Mouse (Mus musculus): Measurements from ENCODE around the gene Efcab11. TPM values are rescaled to one million over a fixed set of nuclear protein-coding genes. Genes with fewer than 3 reads are reported as not detected.

Efcab11 gene
- polyA plus RNA-seq, 1 experiment: 1.8 TPM

- H3K36me3 ChIP-seq (ENCODE audit: control insufficient read depth): no peaks in the 10 kb centered on the region
- H3K9me3 ChIP-seq (ENCODE audit: control insufficient read depth, low read length): no peaks in the 10 kb centered on the region
- TF ChIP-seq GATA1 (IDR thresholded peaks at IDR 0.05; ENCODE audit: low read length) (no peak), TAL1 (IDR thresholded peaks at IDR 0.05; ENCODE audit: low read length) (no peak)
- H3K4me3 ChIP-seq (replicated peaks): no peak overlapping the region
- no peaks in the 10 kb centered on the region for H3K27me3 ChIP-seq (ENCODE audit: control insufficient read depth)
- H3K4me1 ChIP-seq (ENCODE audit: control insufficient read depth): no peaks in the 10 kb centered on the region
These were observed 164.5 kb downstream of the Efcab11 start for GRCm38 (mm10) chr12:99719777-99720176.

DNA sequence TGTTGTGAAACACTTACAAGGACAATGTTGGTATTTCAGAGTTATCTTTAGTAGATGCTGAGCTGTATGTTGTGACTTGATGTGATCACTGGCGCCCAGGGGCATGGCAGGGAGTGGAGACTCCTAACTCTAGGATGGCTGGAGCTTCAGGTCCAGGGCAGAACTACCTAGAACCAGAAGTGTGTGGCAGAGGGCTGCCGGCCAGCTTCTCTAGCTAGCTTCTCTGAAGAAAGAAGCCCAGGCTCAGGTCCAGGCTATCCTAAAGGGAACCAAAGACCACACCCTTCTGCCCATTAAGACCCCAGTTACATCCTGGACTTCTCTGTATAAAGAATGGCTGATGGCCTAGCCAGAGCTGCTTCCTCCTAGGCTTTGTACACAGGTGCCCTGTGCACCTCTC, 166.1 kb downstream of the Efcab11 start:
- no peak overlapping the region for H3K4me3 ChIP-seq (replicated peaks)
- no peaks in the 10 kb centered on the region for H3K9me3 ChIP-seq (ENCODE audit: control insufficient read depth, low read length)
- H3K4me1 ChIP-seq (ENCODE audit: control insufficient read depth): no peaks in the 10 kb centered on the region
- H3K27me3 ChIP-seq (ENCODE audit: control insufficient read depth): no peaks in the 10 kb centered on the region
- TF ChIP-seq TAL1 (IDR thresholded peaks at IDR 0.05; ENCODE audit: low read length): no peak
- no peak for TF ChIP-seq GATA1 (IDR thresholded peaks at IDR 0.05; ENCODE audit: low read length)
- H3K36me3 ChIP-seq (ENCODE audit: control insufficient read depth): no peaks in the 10 kb centered on the region

GRCm38 (mm10) chr12:99716038-99716610, 168.1 kb downstream of the Efcab11 start:
- no peaks in the 10 kb centered on the region for H3K36me3 ChIP-seq (ENCODE audit: control insufficient read depth)
- TF ChIP-seq GATA1 (IDR thresholded peaks at IDR 0.05; ENCODE audit: low read length): no peak
- TF ChIP-seq TAL1 (IDR thresholded peaks at IDR 0.05; ENCODE audit: low read length): no peak
- no peak overlapping the region for H3K4me3 ChIP-seq (replicated peaks)
- H3K27me3 ChIP-seq (ENCODE audit: control insufficient read depth): no peaks in the 10 kb centered on the region
- no peaks in the 10 kb centered on the region for H3K4me1 ChIP-seq (ENCODE audit: control insufficient read depth)
- H3K9me3 ChIP-seq (ENCODE audit: control insufficient read depth, low read length): no peaks in the 10 kb centered on the region

DNA sequence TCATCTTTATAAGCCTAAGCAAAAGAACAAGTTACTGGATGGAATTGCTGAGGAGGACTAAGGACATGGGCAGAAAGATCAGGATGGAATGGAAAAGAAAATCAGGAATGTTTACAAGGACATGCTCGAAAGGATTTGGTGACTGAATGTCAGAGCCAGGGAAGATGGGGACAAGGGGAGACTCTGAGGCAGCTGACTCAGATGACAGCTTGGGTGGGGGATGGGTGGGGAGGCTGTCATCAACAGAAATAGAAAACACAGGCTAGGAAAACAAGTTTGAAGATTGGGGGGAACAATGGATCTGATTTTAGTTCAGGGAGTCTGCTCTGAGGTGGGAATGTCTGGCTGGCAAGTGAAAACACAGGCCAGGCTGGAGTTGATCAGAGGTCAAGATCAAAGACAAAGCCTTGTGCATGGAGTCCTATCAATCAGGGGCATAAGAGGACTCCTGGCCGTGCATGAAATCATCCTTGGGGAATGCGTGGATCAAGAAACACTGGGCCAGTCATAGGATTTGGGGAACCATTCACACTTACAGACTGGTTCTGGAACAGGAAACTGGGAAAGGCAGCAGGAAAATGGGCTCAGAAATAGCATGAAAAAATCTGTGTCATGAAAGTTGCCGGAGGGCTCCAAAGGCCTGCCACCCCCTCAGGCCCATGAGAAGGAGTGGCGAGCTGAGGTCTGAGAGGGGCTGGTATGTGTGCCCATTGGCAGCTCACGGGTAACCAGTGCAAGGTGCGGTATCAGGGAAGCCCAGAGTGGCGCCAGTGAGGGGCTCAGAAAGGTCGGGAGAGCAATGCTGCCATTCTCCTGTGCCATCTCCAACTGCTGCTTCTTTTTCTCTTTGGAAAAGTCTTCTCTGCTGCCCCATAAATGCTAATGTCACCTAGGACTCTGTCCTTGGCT, 168.9 kb downstream of the Efcab11 start:
- Histone ChIP-seq H3K36me3 (ENCODE audit: control insufficient read depth) (no peaks in the 10 kb centered on the region), H3K27me3 (ENCODE audit: control insufficient read depth) (no peaks in the 10 kb centered on the region), H3K9me3 (ENCODE audit: control insufficient read depth, low read length) (no peaks in the 10 kb centered on the region), H3K4me1 (ENCODE audit: control insufficient read depth) (no peaks in the 10 kb centered on the region), H3K4me3 (replicated peaks) (no peak overlapping the region)
- TF ChIP-seq GATA1 (IDR thresholded peaks at IDR 0.05; ENCODE audit: low read length): no peak
- TF ChIP-seq TAL1 (IDR thresholded peaks at IDR 0.05; ENCODE audit: low read length): no peak

- Histone ChIP-seq H3K4me1 (ENCODE audit: control insufficient read depth) (no peaks in the 10 kb centered on the region), H3K4me3 (replicated peaks) (no peak overlapping the region), H3K9me3 (ENCODE audit: control insufficient read depth, low read length) (no peaks in the 10 kb centered on the region), H3K36me3 (ENCODE audit: control insufficient read depth) (no peaks in the 10 kb centered on the region), H3K27me3 (ENCODE audit: control insufficient read depth) (no peaks in the 10 kb centered on the region)
- TF ChIP-seq GATA1 (IDR thresholded peaks at IDR 0.05; ENCODE audit: low read length): no peak
- no peak for TF ChIP-seq TAL1 (IDR thresholded peaks at IDR 0.05; ENCODE audit: low read length)
These were observed 172.0 kb downstream of the Efcab11 start for GRCm38 (mm10) chr12:99712214-99712613.

GRCm38 (mm10) chr12:99702248-99702647, 182.0 kb downstream of the Efcab11 start:
- Histone ChIP-seq H3K4me1 (ENCODE audit: control insufficient read depth) (no peaks in the 10 kb centered on the region), H3K4me3 (replicated peaks) (no peak overlapping the region), H3K9me3 (ENCODE audit: control insufficient read depth, low read length) (no peaks in the 10 kb centered on the region), H3K36me3 (ENCODE audit: control insufficient read depth) (no peaks in the 10 kb centered on the region), H3K27me3 (ENCODE audit: control insufficient read depth) (no peaks in the 10 kb centered on the region)
- TF ChIP-seq GATA1 (IDR thresholded peaks at IDR 0.05; ENCODE audit: low read length) (no peak), TAL1 (IDR thresholded peaks at IDR 0.05; ENCODE audit: low read length) (no peak)

- no peaks in the 10 kb centered on the region for H3K27me3 ChIP-seq (ENCODE audit: control insufficient read depth)
- no peaks in the 10 kb centered on the region for H3K4me1 ChIP-seq (ENCODE audit: control insufficient read depth)
- H3K4me3 ChIP-seq (replicated peaks): no peak overlapping the region
- no peak for TF ChIP-seq GATA1 (IDR thresholded peaks at IDR 0.05; ENCODE audit: low read length)
- no peak for TF ChIP-seq TAL1 (IDR thresholded peaks at IDR 0.05; ENCODE audit: low read length)
- no peaks in the 10 kb centered on the region for H3K36me3 ChIP-seq (ENCODE audit: control insufficient read depth)
- H3K9me3 ChIP-seq (ENCODE audit: control insufficient read depth, low read length): peaks cover 4% of the 10 kb centered on the region
These were observed 183.9 kb downstream of the Efcab11 start for GRCm38 (mm10) chr12:99700380-99700779.

GRCm38 (mm10) chr12:99699379-99700023, 184.7 kb downstream of the Efcab11 start:
- no peaks in the 10 kb centered on the region for H3K27me3 ChIP-seq (ENCODE audit: control insufficient read depth)
- H3K4me1 ChIP-seq (ENCODE audit: control insufficient read depth): no peaks in the 10 kb centered on the region
- H3K4me3 ChIP-seq (replicated peaks): no peak overlapping the region
- TF ChIP-seq TAL1 (IDR thresholded peaks at IDR 0.05; ENCODE audit: low read length): no peak
- no peak for TF ChIP-seq GATA1 (IDR thresholded peaks at IDR 0.05; ENCODE audit: low read length)
- peaks cover 4% of the 10 kb centered on the region for H3K9me3 ChIP-seq (ENCODE audit: control insufficient read depth, low read length)
- H3K36me3 ChIP-seq (ENCODE audit: control insufficient read depth): no peaks in the 10 kb centered on the region

DNA sequence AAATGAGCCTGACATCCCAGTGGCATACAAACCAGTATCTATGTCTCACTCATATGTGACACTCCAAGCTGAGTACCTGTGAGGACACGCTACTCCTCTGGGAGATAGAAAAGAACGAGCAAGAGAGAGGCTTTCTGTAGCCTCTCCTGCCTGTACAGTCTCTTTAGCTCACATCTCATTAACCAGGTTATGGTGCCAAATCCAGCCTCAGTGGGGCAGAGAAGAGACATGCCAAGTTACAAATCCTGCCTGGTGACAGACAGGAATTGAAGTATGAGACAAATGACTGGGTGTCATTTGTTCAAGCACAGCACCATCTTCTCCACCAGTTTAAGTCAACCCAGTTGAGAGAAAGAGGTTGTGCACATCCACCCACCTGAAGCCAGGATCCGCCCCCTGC, 190.2 kb downstream of the Efcab11 start:
- no peaks in the 10 kb centered on the region for H3K4me1 ChIP-seq (ENCODE audit: control insufficient read depth)
- no peaks in the 10 kb centered on the region for H3K36me3 ChIP-seq (ENCODE audit: control insufficient read depth)
- H3K4me3 ChIP-seq (replicated peaks): no peak overlapping the region
- no peaks in the 10 kb centered on the region for H3K27me3 ChIP-seq (ENCODE audit: control insufficient read depth)
- TF ChIP-seq TAL1 (IDR thresholded peaks at IDR 0.05; ENCODE audit: low read length) (no peak), GATA1 (IDR thresholded peaks at IDR 0.05; ENCODE audit: low read length) (no peak)
- H3K9me3 ChIP-seq (ENCODE audit: control insufficient read depth, low read length): peaks cover 4% of the 10 kb centered on the region

Data from erythroblast, embryonic 14.5 days (primary cell).